Mouse (Mus musculus) liver, embryonic 14.5 days (tissue): ENCODE results near the gene 9930104L06Rik.

Experiments
- CTCF ChIP-seq: IDR thresholded peaks from 2 replicates; pipeline ENCODE4 v1.5.1; 2016; ENCODE audit warnings: antibody characterized with exemption, low read depth, control low read depth
- EP300 ChIP-seq: IDR thresholded peaks from 2 replicates; pipeline ENCODE4 v1.6.1; 2016; ENCODE audit warnings: antibody characterized with exemption, low read depth

- no peak for TF ChIP-seq EP300
- TF ChIP-seq CTCF = no peak
Observed at GRCm38 (mm10) chr4:124894508-124895428, 42.1 kb upstream of the 9930104L06Rik start.
